Mouse (Mus musculus): ENCODE measurements around the gene Tlr3. TPM values are rescaled to one million over a fixed set of nuclear protein-coding genes. Genes with fewer than 3 reads are reported as not detected.

Gene Tlr3
- polyA plus RNA-seq, 1 experiment, result 11.5 TPM

- no peak overlapping the region for H3K27ac ChIP-seq (ENCODE audit: insufficient read depth, low read length)
- H3K4me3 ChIP-seq (ENCODE audit: insufficient read depth, low read length), result peak overlapping the region; percentile 47
- H3K4me1 ChIP-seq (ENCODE audit: control insufficient read depth, insufficient read depth, low read length), result no peaks in the 10 kb centered on the region
- TF ChIP-seq CTCF (IDR thresholded peaks at IDR 0.05; ENCODE audit: extremely low read depth, insufficient read depth, low read length) (no peak), POLR2A (IDR thresholded peaks at IDR 0.05; ENCODE audit: extremely low read depth, insufficient read depth, low read length) (0 out of 2 replicates have a peak, but pooled peaks have one; percentile 24)
Observed at GRCm38 (mm10) chr8:45358132-45358918, 52.6 kb downstream of the Tlr3 start.

GRCm38 (mm10) chr8:45355809-45356208 lies 55.1 kb downstream of the Tlr3 start:
- TF ChIP-seq CTCF (IDR thresholded peaks at IDR 0.05; ENCODE audit: extremely low read depth, insufficient read depth, low read length) (no peak), POLR2A (IDR thresholded peaks at IDR 0.05; ENCODE audit: extremely low read depth, insufficient read depth, low read length) (no peak)
- no peaks in the 10 kb centered on the region for H3K4me1 ChIP-seq (ENCODE audit: control insufficient read depth, insufficient read depth, low read length)
- H3K4me3 ChIP-seq (ENCODE audit: insufficient read depth, low read length), result no peak overlapping the region
- H3K27ac ChIP-seq (ENCODE audit: insufficient read depth, low read length), result no peak overlapping the region

Other genes with a start within 250 kb of the Tlr3 start
- gene F11, start 149.0 kb downstream of the Tlr3 start, polyA plus RNA-seq (2012; rRNA removed), result not detected in 2 replicates
- gene Klkb1, start 116.2 kb downstream of the Tlr3 start, polyA plus RNA-seq (2012; rRNA removed), result 0.06 and 0.08 TPM in 2 replicates
- not detected in 2 replicates for gene Gm45753, start 102.6 kb downstream of the Tlr3 start, polyA plus RNA-seq (2012; rRNA removed)
- 5.4 and 5.6 TPM in 2 replicates for gene Cyp4v3, start 77.9 kb downstream of the Tlr3 start, polyA plus RNA-seq (2012; rRNA removed)
- 16.4 and 17.0 TPM in 2 replicates for gene Fam149a, start 28.8 kb downstream of the Tlr3 start, polyA plus RNA-seq (2012; rRNA removed)
- gene Sorbs2, start 96.7 kb upstream of the Tlr3 start, polyA plus RNA-seq (2012; rRNA removed), result 134 and 136 TPM in 2 replicates

Data from cortical plate, adult 2 months (tissue).